Mouse (Mus musculus) v-Abl transformed pro-B cells (cell line): ENCODE data around the gene Lgsn.

ENCODE experiments used
- in situ Hi-C, 2 experiments: fragments of 400-800 bp; cut with MboI; formaldehyde crosslinking; loops; one replicate each; pipeline ENCODE4 v1.15.1; 2025; ENCODE audit not compliant: unreplicated experiment in 2 of 2

The Lgsn gene

GRCm38 (mm10) chr1:31210144-31210543 lies 33.9 kb downstream of the Lgsn start:
- in situ Hi-C loops, result no loop called here

- in situ Hi-C loops, result no loop called here
Observed at GRCm38 (mm10) chr1:31214831-31215230, 38.6 kb downstream of the Lgsn start.

GRCm38 (mm10) chr1:31220599-31221250 lies 44.5 kb downstream of the Lgsn start:
- in situ Hi-C loops, result no loop called here

GRCm38 (mm10) chr1:31222564-31222963 lies 46.4 kb downstream of the Lgsn start, which contains the start of the genes 4931428L18Rik and Pih1d3:
Gene 4931428L18Rik, minus strand, starts transcription at chr1:31222684.
Gene Pih1d3, plus strand, starts transcription at chr1:31222838.
- in situ Hi-C loops, result no loop called here

GRCm38 (mm10) chr1:31233319-31234036 lies 57.3 kb downstream of the Lgsn start:
- in situ Hi-C loops, result no loop called here
